In the genomic region with DNA sequence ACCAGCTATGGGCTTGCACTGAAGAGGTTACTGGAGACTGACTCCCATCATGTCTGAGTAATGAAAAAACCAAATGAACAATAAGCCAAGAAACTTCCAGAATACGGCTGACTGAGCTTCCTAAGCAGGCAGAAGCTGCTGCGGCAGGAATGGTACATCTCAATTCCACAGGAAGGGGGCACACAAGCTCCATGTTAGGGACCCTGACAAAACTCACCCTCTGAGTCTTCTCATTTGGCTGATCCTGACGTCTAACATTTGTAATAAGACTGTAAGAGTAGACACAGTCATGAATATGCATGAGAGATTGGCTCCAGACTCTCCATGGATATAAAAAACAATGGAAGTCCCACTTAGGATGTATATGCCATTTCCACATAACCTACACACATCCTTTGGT, we compare ENCODE assay signal across 9 mouse cellular contexts. TPM values are rescaled to one million over a fixed set of nuclear protein-coding genes. Genes with fewer than 3 reads are reported as not detected.
DNase-seq lines count a peak whose midpoint lies in the region; ATAC-seq and TF ChIP-seq lines count a peak whose summit lies in the region.
"Had no signal": no experiment of that assay in that cellular context is flagged by ENCODE, and none has a peak within 500 bp of the region (broad histone marks: within the 10 kb centered on the region; RNA-seq: fewer than 3 reads in every experiment).

No protein-coding gene starts in this region.

- H3K27me3 ChIP-seq in E14TG2a.4 (ENCODE audit: insufficient read depth, low read length), result no peaks in the 10 kb centered on the region
- no peaks in the 10 kb centered on the region for H3K27me3 ChIP-seq in hindbrain, embryonic 13.5 days
- H3K27me3 ChIP-seq in limb, embryonic 11.5 days (ENCODE audit: control insufficient read depth, insufficient read depth, low read length), result no peaks in the 10 kb centered on the region
- H3K27me3 ChIP-seq in neural tube, embryonic 13.5 days, result no peaks in the 10 kb centered on the region
- H3K27me3 ChIP-seq: limb, embryonic 12.5 days had no signal

- DNase-seq in gastrocnemius, adult 2 months, result peak; percentile 52
- no peak for DNase-seq in gastrocnemius, postnatal 10 days
- peak; percentile 80 for DNase-seq in embryo, embryonic 10.5 days (ENCODE audit: low spot score)
- DNase-seq in limb, embryonic 11.5 days (ENCODE audit: low spot score), result peak; percentile 55
- no peak for DNase-seq in adrenal gland, postnatal 25 days

- H3K4me1 ChIP-seq in E14TG2a.4 (replicated peaks; ENCODE audit: low read depth, low read length), result peaks cover 54% of the 10 kb centered on the region
- peaks cover 20% of the 10 kb centered on the region for H3K4me1 ChIP-seq in hindbrain, embryonic 13.5 days (replicated peaks)
- no peaks in the 10 kb centered on the region for H3K4me1 ChIP-seq in limb, embryonic 11.5 days (ENCODE audit: control insufficient read depth, insufficient read depth, low read length)
- peaks cover 13% of the 10 kb centered on the region for H3K4me1 ChIP-seq in neural tube, embryonic 13.5 days (replicated peaks)

- H3K9ac ChIP-seq in hindbrain, embryonic 13.5 days, result no peak overlapping the region
- H3K9ac ChIP-seq in limb, embryonic 11.5 days (ENCODE audit: low read length), result no peak overlapping the region
- no peak overlapping the region for H3K9ac ChIP-seq in neural tube, embryonic 13.5 days
- H3K9ac ChIP-seq: limb, embryonic 12.5 days had no signal

- 20% methylated on average over 3 of the region's 3 CpGs for WGBS in hindbrain, embryonic 13.5 days
- WGBS in limb, embryonic 11.5 days, result 27% methylated on average over 3 of the region's 3 CpGs
- WGBS in neural tube, embryonic 13.5 days, result 19% methylated on average over 3 of the region's 3 CpGs

- H3K4me3 ChIP-seq in gastrocnemius, adult 2 months, result no peak overlapping the region
- H3K4me3 ChIP-seq in E14TG2a.4 (replicated peaks; ENCODE audit: low read length), result no peak overlapping the region
- H3K4me3 ChIP-seq in hindbrain, embryonic 13.5 days, result no peak overlapping the region
- no peak overlapping the region for H3K4me3 ChIP-seq in limb, embryonic 11.5 days (ENCODE audit: low read depth, low read length)
- H3K4me3 ChIP-seq in neural tube, embryonic 13.5 days, result no peak overlapping the region
- H3K4me3 ChIP-seq: limb, embryonic 12.5 days had no signal

- intact Hi-C loops in gastrocnemius, adult 2 months (cut with DNase I), result no loop called here

- ATAC-seq in hindbrain, embryonic 13.5 days (ENCODE audit: low FRiP score), result peak; percentile 73
- no peak for ATAC-seq in limb, embryonic 11.5 days (ENCODE audit: insufficient number of reproducible peaks, low FRiP score, low TSS enrichment, low read depth)
- ATAC-seq in neural tube, embryonic 13.5 days (ENCODE audit: low read depth), result peak; percentile 74; the same call in 1 of the 2 replicates

- H3K4me2 ChIP-seq in hindbrain, embryonic 13.5 days, result no peak overlapping the region
- H3K4me2 ChIP-seq in limb, embryonic 11.5 days (ENCODE audit: low read depth, severe bottlenecking), result no peak overlapping the region
- no peak overlapping the region for H3K4me2 ChIP-seq in neural tube, embryonic 13.5 days
- H3K4me2 ChIP-seq: limb, embryonic 12.5 days had no signal

- no peaks in the 10 kb centered on the region for H3K9me3 ChIP-seq in E14TG2a.4 (ENCODE audit: low read length)
- no peaks in the 10 kb centered on the region for H3K9me3 ChIP-seq in hindbrain, embryonic 13.5 days
- H3K9me3 ChIP-seq in limb, embryonic 11.5 days (ENCODE audit: control insufficient read depth, low read length), result no peaks in the 10 kb centered on the region
- no peaks in the 10 kb centered on the region for H3K9me3 ChIP-seq in neural tube, embryonic 13.5 days
- H3K9me3 ChIP-seq: limb, embryonic 12.5 days had no signal

- no peaks in the 10 kb centered on the region for H3K36me3 ChIP-seq in E14TG2a.4 (ENCODE audit: insufficient read depth, low read length)
- no peaks in the 10 kb centered on the region for H3K36me3 ChIP-seq in hindbrain, embryonic 13.5 days
- H3K36me3 ChIP-seq in limb, embryonic 11.5 days (ENCODE audit: control insufficient read depth, insufficient read depth, low read length), result no peaks in the 10 kb centered on the region
- no peaks in the 10 kb centered on the region for H3K36me3 ChIP-seq in neural tube, embryonic 13.5 days
- H3K36me3 ChIP-seq: limb, embryonic 12.5 days had no signal

- TF ChIP-seq CTCF in gastrocnemius, adult 2 months (IDR thresholded peaks at IDR 0.05), result peak; percentile 62
- peak; percentile 33 for TF ChIP-seq CTCF in E14TG2a.4 (conservative IDR thresholded peaks at IDR 0.05; ENCODE audit: low read length)

- no peak overlapping the region for H3K27ac ChIP-seq in gastrocnemius, adult 2 months
- H3K27ac ChIP-seq in hindbrain, embryonic 13.5 days, result peak overlapping the region; percentile 55; the same call in 1 of the 2 replicates
- H3K27ac ChIP-seq in limb, embryonic 11.5 days (replicated peaks; ENCODE audit: low read depth, low read length), result no peak overlapping the region
- H3K27ac ChIP-seq in neural tube, embryonic 13.5 days (replicated peaks), result no peak overlapping the region
- H3K27ac ChIP-seq: limb, embryonic 12.5 days had no signal

RNA-seq across cellular contexts. Expression of a gene that starts 6.7 kb away (rescaled TPM):
- total RNA-seq in gastrocnemius, adult 2 months (2021), result 1 to 10 TPM; 7.8 to 9.1 TPM
- 10 to 100 TPM; 11.1 to 11.2 TPM for total RNA-seq in gastrocnemius, postnatal 10 days (2021)
- 14.4 and 14.9 TPM in 2 replicates for polyA plus RNA-seq in hindbrain, embryonic 13.5 days (2015; fragmentation: Nextera tagmentation; extraction: Ambion mirVana)
- polyA plus RNA-seq in limb, embryonic 11.5 days (2014; fragmentation: Nextera tagmentation; extraction: Ambion mirVana), result 12.8 and 15.2 TPM in 2 replicates
- polyA plus RNA-seq in neural tube, embryonic 13.5 days (2015; fragmentation: Nextera tagmentation; extraction: Ambion mirVana), result 11.5 and 11.8 TPM in 2 replicates
- total RNA-seq in adrenal gland, postnatal 25 days (2021), result 15.7 and 24.2 TPM in 2 replicates

RNA-seq across cellular contexts. Expression of a gene that starts 33.1 kb away (rescaled TPM):
- total RNA-seq in gastrocnemius, adult 2 months (2021), result 100 to 1,000 TPM; 513 to 579 TPM
- 100 to 1,000 TPM; 360 to 362 TPM for total RNA-seq in gastrocnemius, postnatal 10 days (2021)
- 2,269 and 2,272 TPM in 2 replicates for polyA plus RNA-seq in hindbrain, embryonic 13.5 days (2015; fragmentation: Nextera tagmentation; extraction: Ambion mirVana)
- polyA plus RNA-seq in limb, embryonic 11.5 days (2014; fragmentation: Nextera tagmentation; extraction: Ambion mirVana), result 1,091 and 1,120 TPM in 2 replicates
- 2,474 and 2,486 TPM in 2 replicates for polyA plus RNA-seq in neural tube, embryonic 13.5 days (2015; fragmentation: Nextera tagmentation; extraction: Ambion mirVana)
- total RNA-seq in adrenal gland, postnatal 25 days (2021), result 302 and 339 TPM in 2 replicates

RNA-seq across cellular contexts. Expression of a gene that starts 56.2 kb away (rescaled TPM):
- total RNA-seq in gastrocnemius, adult 2 months (2021), result 100 to 1,000 TPM; 128 to 151 TPM
- total RNA-seq in gastrocnemius, postnatal 10 days (2021), result 100 to 1,000 TPM; 168 to 201 TPM
- polyA plus RNA-seq in hindbrain, embryonic 13.5 days (2015; fragmentation: Nextera tagmentation; extraction: Ambion mirVana), result 282 and 285 TPM in 2 replicates
- polyA plus RNA-seq in limb, embryonic 11.5 days (2014; fragmentation: Nextera tagmentation; extraction: Ambion mirVana), result 410 and 413 TPM in 2 replicates
- 291 and 293 TPM in 2 replicates for polyA plus RNA-seq in neural tube, embryonic 13.5 days (2015; fragmentation: Nextera tagmentation; extraction: Ambion mirVana)
- total RNA-seq in adrenal gland, postnatal 25 days (2021), result 236 and 263 TPM in 2 replicates

Comparison
In these comparisons a context has a peak if more than half of its experiments do, and no peak if none do; other contexts are left out.
1. DNase-seq: peak in gastrocnemius, adult 2 months (single experiment), embryo, embryonic 10.5 days (single experiment) and limb, embryonic 11.5 days (single experiment); none in gastrocnemius, postnatal 10 days (single experiment) and adrenal gland, postnatal 25 days (single experiment).